Mouse (Mus musculus) megakaryocyte-erythroid progenitor cell, adult 5-6 weeks (primary cell): ENCODE results near the gene Kif13a. TPM values are rescaled to one million over a fixed set of nuclear protein-coding genes. Genes with fewer than 3 reads are reported as not detected.

ENCODE experiments used
- ATAC-seq: replicated peaks from 2 replicates; pipeline ENCODE4 v1.8.0; 2016; ENCODE audit warnings: mild to moderate bottlenecking, inconsistent platforms; ENCODE audit not compliant: severe bottlenecking, poor library complexity, low FRiP score, low TSS enrichment
- total RNA-seq, 2 experiments: library from RNA; stranded (forward) in 1 of 2; stranded (reverse) in 1 of 2; fragments of 200-1000, 215-1000 nt in 1 of 2; fragments of >200 nt in 1 of 2; fragmentation: Nextera tagmentation in 1 of 2; gene quantifications; 2 replicates each; pipeline ENCODE4 v1.2.3; 2014 to 2017

The Kif13a gene
- total RNA-seq, 2 experiments from 2014 or later: 15.0 to 35.3 TPM

DNA sequence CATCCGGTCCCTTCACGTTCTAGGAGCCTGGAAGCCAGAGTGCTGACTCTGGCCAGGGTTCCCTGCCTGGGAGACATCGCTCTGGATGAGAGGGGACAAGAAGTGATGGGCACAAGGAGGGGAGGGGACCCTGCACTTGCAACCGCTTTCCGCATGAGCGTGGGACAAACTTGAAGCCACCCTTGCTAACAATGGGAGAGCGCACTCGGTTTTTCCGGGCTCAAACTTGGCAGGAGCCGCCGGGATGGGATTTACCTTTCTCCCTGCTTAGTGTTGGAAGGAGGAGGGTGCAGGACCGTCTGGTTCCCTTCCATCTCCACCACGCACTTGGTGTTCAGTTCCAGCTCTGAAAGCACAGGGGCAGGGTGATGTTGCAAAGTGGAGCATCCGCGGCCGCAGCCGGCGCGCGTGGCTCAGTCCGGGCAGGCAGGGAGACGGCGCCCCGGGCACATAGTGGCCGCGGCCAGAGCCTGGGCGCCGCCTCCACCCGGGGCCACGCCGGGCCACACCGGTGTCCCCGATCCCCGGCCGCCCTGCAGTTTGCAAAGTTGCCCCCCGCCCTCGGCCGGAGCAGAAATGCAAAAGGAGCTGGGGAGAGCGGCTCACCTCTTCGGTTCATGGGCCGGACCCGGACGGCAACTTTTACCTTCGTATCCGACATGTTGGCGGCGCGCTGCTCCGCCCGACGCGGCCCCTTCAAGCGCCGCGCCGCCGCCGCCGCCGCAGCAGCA is 541 bp downstream of the Kif13a start:
- ATAC-seq: no peak

DNA sequence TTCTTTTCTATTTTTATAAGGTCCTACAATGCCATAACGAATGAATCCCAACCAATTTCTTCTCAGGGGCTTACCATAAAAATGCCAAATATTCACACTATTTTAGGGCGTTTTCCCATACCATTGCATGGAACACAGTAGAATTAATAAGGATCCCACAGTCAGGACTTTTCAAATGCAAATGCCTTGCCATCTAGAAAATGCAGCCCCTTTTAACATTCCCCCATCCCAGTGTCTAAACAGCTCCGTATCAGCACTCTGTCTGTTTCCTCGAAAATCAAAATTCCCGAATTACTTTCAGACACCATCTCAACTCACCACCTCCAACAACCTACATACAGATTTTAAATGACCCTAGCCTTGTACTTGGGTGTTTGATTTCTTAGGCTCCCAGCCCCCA is 1.3 kb downstream of the Kif13a start:
- no peak for ATAC-seq

DNA sequence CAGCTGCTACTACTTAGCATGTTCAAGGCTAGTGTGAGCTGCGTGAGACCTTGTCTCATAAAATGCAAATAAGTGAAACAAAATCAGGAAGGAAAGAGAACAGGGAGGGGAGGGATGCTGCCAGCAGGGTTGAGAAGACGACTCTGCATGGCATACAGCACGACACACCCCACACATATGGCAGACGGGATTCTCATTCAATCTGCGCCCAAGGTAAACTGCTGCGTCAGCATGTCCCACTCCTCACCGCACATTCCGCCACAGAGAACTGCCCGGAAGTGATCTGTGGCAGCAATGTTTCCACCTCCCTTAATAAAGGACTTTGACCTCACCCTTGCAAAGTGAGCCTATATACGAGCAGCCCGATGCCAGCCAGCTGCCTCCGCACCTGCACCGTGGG is 4.0 kb downstream of the Kif13a start:
- no peak for ATAC-seq

DNA sequence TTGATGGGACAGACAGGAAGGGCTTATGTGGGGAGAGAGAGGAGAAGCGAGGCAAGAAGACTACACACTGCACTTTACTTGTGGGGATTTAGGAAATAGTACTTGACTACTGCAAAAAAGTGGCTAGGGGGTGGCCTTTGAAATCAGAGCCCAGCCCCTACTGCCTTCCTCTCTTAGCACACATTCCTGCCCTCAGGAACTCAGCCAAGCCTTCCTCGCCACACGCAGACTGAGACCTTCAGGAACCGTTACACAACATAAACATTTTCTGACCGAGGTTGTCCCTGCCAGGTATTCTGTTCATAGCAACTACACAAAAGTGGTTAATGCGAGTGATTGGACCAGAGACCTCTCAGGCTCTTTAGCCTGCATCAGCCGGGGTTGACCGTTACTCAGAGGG is 8.1 kb downstream of the Kif13a start:
- ATAC-seq: no peak

DNA sequence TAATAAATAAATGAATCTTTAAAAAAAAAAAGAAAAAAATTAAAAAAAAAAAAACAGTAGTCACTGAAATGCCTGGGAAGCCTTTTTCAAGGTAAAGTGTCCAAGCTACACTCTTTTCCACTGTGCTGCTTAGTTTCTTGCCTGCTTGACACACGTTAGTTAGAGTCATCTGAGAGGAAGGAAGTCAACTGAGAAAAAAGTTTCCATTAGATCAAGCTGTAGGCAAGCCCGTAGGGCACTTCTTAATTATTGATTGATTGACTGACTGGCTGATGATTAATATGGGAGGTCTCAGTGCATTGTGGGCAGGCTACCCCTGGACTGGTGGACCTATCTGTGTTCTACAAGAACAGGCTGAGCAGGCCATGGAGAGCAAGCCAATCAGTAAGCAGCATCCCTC is 9.9 kb downstream of the Kif13a start:
- no peak for ATAC-seq

DNA sequence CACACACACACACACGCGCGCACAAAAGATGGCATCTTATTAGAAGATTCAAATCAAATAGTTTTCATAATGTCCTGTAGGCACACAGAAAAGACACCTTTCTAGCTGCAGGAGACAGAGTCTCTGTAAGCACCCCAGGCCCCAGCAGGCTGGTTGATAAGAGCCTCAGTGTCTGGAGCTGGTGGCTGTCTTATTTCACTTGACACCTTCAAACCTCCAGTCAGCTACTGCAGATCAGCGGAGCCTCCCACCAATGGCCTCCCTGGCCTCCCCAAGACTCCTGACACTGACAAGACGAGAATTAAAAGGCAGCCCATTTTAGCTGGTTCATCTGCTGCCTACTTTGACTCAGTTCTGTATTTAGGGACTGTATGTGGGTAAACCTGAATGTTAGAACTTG is 11.2 kb downstream of the Kif13a start:
- ATAC-seq: no peak; the same call in 1 of the 2 replicates

DNA sequence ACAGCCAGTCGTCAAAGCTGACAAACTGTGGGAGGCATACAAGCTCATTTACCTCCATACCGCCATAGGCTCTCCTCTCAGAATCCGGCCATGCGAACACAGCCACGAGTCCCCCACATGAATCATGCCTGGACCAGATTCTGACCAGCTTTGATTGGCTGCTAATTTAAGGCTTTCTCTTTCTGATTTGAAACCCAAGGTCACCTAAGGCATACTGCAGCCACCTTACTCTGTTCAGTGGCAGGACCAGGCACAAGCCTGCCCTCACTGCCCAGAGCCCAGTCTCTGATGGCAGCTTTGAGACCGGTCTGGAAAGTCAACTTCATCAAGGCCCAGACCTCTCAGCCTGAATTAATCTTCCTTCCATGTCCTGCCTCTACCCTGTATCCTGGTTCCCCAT is 17.7 kb downstream of the Kif13a start:
- no peak for ATAC-seq

DNA sequence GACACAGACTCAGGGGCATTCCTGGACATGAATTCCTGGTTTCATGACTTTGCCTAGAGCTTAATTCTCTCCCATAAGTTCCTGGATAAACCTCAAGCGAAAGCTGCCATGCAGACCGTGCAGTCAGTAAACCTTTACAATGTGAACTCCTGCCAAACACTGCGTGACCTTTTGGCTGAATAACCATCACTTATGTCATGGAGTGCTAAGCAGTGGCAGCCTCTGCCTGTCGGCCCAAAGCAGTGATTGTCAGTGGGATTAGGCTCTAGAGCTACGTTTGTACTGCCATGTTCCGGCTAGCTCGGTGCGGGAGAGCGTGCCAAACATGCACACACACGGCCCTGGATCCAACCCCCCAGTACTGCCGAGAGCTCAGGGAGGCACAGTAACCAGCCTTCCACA is 18.6 kb downstream of the Kif13a start:
- ATAC-seq: no peak

DNA sequence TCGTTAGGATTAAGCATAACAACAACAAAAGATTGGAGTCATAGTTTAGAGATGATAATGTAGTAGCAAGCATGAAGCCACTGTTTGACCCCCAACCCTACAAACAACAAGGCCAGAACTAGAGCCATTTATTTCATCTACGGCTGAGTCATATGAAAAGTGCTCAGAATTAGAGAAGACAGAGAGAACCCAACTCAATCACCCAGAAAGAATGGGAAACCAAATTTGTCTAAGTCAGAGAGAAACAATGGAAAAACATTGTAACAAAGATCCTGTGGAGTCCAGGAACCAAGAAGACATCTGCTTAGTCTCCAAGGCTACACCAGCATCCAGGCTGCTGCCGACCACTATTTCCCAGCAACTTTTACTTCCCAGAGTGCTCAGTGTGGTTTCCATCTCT is 19.7 kb downstream of the Kif13a start:
- no peak for ATAC-seq

DNA sequence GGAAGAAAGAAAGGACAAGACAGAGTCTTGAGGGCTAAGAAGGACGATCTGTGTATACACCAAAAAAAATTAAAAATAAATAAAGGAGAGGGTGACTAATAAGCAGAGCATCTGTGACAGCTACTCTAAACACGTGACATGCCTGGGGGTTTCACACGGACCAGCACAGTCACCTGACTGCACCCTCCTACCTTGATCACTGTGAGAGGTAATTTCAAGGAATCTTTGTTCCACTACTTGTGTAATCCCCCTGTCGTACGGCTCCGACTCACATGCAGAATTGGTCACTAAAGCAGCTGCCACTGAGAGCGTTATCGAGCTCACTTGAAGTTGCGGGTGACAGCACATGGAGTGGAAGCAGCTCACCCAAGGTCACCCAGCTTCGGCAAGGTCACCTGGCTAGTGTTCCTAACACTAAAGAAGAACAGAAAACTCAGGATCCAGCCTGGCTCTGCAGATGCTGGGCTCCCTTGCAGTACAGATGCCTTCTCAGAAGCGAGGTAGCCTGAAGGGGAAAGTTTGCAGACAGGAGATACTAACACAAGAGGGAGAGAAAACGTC is 20.6 kb downstream of the Kif13a start:
- no peak for ATAC-seq

DNA sequence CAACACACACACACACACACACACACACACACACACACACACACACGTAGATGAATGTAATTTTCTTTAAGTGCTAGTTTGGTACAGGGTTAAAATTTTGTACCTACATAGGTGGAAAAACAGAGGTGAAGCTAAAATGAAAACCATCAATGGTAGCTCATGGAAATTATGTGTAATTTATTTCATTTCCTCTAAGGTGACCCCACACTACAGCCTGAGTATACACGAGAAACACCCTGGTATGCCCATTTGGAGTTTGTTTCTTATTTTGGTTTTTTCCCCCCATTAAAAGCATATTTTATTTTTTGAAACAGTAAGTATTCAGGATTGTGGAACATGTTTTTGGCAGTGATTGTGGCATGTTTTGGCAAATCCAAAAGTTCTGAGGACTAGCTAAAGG is 21.3 kb downstream of the Kif13a start:
- no peak for ATAC-seq

DNA sequence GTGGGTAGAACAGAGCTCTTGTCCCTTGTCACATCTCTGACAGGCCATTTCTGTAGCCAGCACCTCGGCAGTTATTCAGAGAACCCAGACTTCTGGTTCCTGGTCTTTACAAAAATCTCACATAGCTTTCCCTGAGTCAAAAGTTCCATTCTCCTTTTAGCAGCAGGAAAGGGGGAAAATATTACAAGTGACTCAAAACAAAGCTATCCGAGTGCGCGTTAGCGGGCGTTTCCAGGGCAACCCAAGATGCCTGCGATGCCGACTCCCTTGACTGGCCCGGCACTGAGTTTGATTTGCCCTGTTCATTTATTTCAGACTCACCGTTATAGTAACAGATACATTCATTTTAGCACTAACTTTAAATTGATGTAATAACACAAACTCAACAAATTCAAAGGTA is 21.8 kb downstream of the Kif13a start:
- no peak for ATAC-seq

DNA sequence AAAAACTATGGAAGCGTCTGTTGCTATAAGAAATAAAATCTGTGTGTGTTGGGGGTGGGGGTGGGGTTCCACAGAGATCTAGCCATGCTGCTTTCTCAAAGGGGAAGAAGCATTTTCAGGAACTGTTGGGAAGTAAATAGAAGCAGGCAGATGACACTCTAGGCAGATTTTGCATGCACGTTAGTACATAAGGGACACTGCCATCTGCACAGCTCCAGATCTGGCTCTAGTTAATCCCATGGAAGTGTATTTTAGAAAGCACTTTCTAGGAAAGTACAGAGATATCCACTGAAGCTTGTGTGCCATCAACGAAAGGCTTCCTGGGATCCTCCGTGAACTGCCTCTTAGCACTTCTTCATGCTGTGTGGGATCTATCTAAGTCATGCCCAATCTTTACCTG is 22.6 kb downstream of the Kif13a start:
- no peak for ATAC-seq

DNA sequence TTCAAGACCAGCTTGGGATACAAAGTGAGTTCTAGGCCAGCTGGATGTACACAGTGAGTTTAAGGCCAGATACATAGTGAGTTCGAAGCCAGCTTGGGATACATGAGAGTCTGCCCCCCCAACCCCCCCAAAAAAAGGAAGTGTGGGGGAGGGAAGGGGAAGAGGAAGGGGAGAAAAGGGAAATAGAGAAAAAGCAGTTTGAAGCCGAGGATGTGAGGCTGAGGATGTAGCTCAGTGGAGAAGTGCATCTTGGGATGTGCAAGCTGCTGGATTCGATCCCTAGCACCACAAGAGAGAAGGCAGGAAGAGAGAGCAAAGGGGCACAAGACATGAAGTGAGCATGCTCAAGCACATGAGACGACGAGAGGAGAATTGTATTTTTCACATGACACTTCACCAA is 23.7 kb downstream of the Kif13a start:
- ATAC-seq: no peak

DNA sequence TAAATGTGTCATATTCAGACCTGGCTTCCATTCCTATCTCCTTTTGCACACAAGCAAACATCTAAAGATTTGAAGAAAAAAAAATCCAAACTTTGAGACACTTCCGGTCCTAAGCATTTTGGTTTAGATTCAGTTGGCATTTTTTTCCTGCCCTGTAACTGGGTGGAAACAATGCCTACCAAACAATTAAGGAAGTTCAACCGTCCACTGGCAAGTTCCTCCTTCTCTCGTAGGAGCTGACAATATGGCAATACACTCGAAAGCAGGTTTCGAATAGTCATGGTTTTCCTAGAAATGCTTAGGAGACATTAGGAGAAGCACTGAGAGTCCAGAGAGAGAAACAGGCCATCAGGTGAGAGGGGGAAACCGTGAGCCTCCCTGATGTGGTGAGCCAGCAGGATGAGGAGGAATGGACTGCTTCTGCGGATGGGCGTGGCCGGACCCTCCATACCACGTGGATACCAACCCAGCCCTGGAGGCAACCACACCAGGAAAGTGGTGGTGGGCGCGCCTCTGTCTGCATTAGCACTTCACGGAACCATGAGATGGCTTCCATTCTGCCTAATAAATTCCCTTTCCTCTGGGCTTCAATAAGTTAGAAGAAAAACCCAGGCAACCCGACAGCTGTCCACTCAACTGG is 24.6 kb downstream of the Kif13a start:
- peak; percentile 71 for ATAC-seq

DNA sequence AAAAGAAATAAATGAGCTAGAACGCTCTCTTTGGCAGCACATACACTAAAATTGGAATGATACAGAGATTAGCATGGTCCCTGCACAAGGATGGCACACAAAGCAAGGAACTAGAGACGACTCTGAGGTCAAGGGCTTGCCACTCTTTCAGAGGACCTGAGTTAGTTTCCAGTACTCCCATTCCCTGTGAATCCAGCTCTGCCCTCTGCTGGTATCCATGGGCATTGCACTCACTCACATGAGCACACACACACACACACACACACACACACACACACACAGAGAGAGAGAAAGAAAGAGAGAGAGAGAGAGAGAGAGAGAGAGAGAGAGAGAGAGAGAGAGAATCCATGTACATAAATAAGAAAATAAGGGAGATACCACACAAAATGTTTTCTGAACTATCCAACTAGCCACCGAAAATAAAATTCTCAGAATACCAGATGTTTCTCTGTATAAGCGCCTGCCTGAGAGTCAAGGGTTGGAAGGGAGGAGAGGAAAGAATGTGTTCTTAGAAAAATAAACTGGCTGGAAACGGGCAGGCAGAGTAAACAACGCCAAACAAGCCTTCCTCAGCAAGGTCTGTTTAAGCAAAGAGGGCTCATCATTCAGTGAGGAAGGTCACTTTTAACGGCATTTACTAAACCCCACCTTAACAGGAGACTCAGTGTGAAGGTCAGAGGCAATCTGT is 27.0 kb downstream of the Kif13a start:
- ATAC-seq: no peak

DNA sequence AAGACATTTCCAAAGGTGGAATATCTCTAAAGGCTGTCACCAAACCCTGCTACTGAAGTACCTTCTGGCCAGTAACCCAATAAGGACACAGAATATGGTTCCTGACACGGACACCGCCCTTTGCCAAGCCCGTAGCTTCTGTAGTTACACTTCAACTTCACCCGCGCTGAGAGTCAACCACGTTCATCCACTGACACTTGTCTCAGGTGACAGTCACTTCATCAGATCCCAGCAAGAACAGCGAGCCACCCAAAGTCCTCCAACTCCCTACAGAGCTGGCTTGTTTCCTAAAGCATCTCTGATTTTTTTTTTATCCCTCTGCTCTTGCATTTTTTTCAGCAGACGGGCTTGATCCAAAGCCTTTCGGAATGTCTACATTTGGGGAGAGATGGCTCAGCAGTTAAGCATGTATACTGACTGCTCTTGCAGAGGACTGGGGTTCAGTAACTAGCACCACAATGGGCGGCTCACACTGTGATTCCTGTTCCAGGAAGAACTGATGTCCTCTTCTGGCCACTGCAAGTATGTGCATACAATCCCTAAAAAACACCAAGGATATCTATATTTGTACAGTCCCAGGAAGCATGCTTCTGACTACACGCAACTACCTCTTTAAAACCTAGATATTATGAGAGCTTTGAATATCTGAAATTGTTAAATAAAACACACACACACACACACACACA is 28.7 kb downstream of the Kif13a start:
- no peak for ATAC-seq

DNA sequence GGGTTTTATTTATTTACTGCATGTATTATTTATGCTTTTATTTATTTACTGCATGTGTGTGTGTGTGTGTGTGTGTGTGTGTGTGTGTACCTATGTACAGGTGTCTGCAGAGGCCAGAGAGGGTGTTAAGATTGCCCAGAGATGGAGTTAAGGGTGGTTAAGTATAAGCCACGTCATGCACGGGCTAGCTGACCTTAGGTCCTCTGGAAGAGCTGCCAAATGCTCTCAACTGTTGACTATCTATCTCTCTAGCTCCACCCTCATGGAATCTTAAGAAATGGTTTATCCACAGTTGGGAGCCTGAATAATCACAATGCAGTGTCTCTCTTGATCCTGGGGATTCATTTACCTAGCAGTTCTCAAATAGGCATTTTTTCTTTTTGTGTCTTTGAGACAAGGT is 30.8 kb downstream of the Kif13a start:
- peak; percentile 50; the same call in 1 of the 2 replicates for ATAC-seq

DNA sequence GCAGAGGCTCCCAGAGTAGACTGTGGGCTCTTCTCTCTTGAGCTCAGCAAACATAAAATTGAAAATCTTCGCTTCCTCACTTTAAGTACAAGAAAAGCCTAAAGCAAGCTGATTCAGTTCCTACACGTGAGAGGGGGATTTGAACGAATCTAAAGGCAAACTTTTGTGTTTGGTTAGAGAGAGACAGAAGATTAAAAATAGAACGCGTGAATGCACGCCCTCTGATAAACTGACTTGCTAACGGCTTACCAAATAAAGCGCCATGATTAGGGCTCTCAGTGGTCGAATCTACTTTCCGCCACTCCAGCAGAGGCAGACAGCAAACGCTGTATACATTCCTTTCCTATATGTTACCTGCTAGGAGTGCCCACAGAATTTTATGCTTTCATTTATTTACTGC is 31.3 kb downstream of the Kif13a start:
- ATAC-seq: peak; percentile 75

DNA sequence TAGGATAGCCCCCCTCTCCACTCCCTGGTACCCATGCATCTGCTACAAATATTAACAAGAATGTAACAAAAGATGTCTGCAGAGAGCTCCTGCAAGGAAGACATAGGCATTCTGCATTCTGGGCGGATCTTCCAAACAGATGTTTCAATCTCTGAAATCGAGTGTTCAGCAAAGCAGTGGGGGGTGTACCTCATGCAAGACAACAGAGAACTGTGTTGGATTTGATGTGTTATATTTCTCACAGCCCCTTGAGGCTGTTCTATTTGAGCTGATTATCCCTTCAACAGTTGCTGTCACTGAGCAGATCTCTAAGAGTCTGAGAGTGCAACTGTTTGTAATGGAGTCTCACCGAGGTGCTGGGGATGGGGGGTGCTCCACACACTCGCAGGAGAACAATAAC is 37.3 kb downstream of the Kif13a start:
- ATAC-seq: no peak
